Mouse (Mus musculus): Measurements from ENCODE around the gene Dhx35.
A peak's percentile ranks its signal among the peaks of the same experiment; 100 is the strongest.

- TF ChIP-seq POLR2A (IDR thresholded peaks at IDR 0.05; ENCODE audit: insufficient read depth, low read depth, low read length) (no peak), CTCF (IDR thresholded peaks at IDR 0.05; ENCODE audit: insufficient read depth, low read depth, low read length) (peak; percentile 68; the same call in 1 of the 2 replicates)
These were observed 68.9 kb downstream of the Dhx35 start for GRCm38 (mm10) chr2:158863341-158864125.
